Mouse (Mus musculus) midbrain, postnatal 0 days (tissue): ENCODE measurements around the gene Fcgr1. TPM values are rescaled to one million over a fixed set of nuclear protein-coding genes. Genes with fewer than 3 reads are reported as not detected.
"Not testable (repeated sequence)": the region's sequence is repeated elsewhere in the genome, so short reads cannot be mapped to it uniquely, and the experiment has no call there.

Source experiments
- ATAC-seq: fragments of 200-750 bp; cut with Nextera tagmentation; 2 replicates; pipeline ENCODE4 v1.8.0; 2017; ENCODE audit warnings: moderate number of reproducible peaks, mild to moderate bottlenecking, moderate TSS enrichment, moderate library complexity; ENCODE audit not compliant: low FRiP score
- DNase-seq: peaks from one replicate; pipeline ENCODE4 v3.0.0-alpha.2; 2015; ENCODE audit warnings: low spot score
- H3K27ac ChIP-seq: fragments of 300-500 bp; sonication (generic); 2 replicates; pipeline ENCODE4 v1.5.1; 2014; ENCODE audit warnings: low read depth, mild to moderate bottlenecking, low read length, mixed read lengths
- H3K27me3 ChIP-seq: fragments of 300-500 bp; sonication (generic); 2 replicates; pipeline ENCODE4 v1.6.1; 2014; ENCODE audit warnings: low read length, control low read depth, mixed read lengths; ENCODE audit not compliant: insufficient read depth
- H3K36me3 ChIP-seq: fragments of 300-500 bp; sonication (generic); 2 replicates; pipeline ENCODE4 v1.6.1; 2014; ENCODE audit warnings: low read length, control low read depth, mixed read lengths; ENCODE audit not compliant: insufficient read depth
- H3K4me1 ChIP-seq: fragments of 300-500 bp; sonication (generic); 2 replicates; pipeline ENCODE4 v1.6.1; 2014; ENCODE audit warnings: mild to moderate bottlenecking, control low read depth, antibody characterized with exemption, low read length, mixed read lengths; ENCODE audit not compliant: insufficient read depth
- H3K4me2 ChIP-seq: fragments of 300-500 bp; sonication (generic); 2 replicates; pipeline ENCODE4 v1.6.1; 2014; ENCODE audit warnings: low read depth, mild to moderate bottlenecking, low read length, mixed read lengths; ENCODE audit not compliant: poor library complexity, severe bottlenecking
- H3K4me3 ChIP-seq: fragments of 300-500 bp; sonication (generic); 2 replicates; pipeline ENCODE4 v1.5.1; 2014; ENCODE audit warnings: low read depth, mild to moderate bottlenecking, low read length, moderate library complexity
- H3K9ac ChIP-seq: fragments of 300-500 bp; sonication (generic); replicated peaks from 2 replicates; pipeline ENCODE4 v1.6.1; 2014; ENCODE audit warnings: mild to moderate bottlenecking, low read length, moderate library complexity, mixed read lengths; ENCODE audit not compliant: poor library complexity, severe bottlenecking
- H3K9me3 ChIP-seq: fragments of 300-500 bp; sonication (generic); 2 replicates; pipeline ENCODE4 v1.6.1; 2016; ENCODE audit warnings: low read length, control low read depth
- CTCF ChIP-seq: IDR thresholded peaks from 2 replicates; pipeline ENCODE4 v1.5.1; 2016; ENCODE audit warnings: antibody characterized with exemption, mild to moderate bottlenecking
- WGBS: fragments of 180-500 bp; shearing (Covaris S2); extraction: QIAGEN DNeasy Blood & Tissue Kit; methylation state at CpG from one replicate; pipeline ENCODE4 v1.1.7; 2014; 5-methylcytosine and 5-hydroxymethylcytosine counted together
- polyA plus RNA-seq: library from polyadenylated mRNA; unstranded; fragments of >200 nt; fragmentation: Nextera tagmentation; extraction: Ambion mirVana; gene quantifications from 2 replicates; pipeline ENCODE4 v1.2.1, GENCODE M21; 2015
- total RNA-seq: library from RNA; depleted of rRNA; stranded (reverse); fragments of >200 nt; gene quantifications from 2 replicates; pipeline ENCODE4 v1.2.3, GENCODE M21; 2014

Fcgr1 gene
- total and polyA plus RNA-seq, 2 experiments from 2014 or later: 0.60 to 1.5 TPM

DNA sequence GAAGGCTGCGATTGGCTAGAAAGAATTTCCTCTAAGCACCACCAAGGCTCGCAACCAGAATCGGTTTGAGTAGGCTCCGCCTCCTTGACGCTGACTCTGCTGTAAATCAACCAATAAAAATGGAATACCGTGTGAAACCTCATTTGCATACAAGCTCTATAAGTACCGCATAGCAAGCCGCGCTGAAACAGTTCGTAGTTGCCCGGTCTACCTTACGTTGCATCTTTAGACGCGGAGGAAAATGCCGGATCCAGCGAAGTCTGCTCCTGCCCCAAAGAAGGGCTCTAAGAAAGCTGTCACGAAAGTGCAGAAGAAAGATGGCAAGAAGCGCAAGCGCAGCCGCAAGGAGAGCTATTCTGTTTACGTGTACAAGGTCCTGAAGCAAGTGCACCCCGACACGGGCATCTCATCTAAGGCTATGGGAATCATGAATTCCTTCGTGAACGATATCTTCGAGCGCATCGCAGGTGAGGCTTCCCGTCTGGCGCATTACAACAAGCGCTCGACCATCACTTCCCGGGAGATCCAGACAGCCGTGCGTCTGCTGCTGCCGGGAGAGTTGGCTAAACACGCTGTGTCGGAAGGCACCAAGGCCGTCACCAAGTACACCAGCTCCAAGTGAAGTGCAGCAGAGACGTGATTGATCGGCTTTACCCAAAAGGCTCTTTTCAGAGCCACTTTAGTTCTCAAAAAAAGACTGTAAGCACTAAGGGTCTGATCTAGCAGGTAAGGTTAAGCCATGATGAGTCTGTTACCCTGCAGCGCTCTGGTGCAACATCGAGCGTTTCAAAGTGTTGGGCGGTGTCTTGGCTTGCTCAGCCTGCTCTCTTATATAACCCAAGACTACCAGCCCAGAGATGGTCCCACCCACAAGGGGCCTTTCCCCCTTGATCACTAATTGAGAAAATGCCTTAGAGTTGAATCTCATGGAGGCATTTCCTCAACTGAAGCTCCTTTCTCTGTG lies 24.0 kb downstream of the Fcgr1 start, which contains the start of gene Hist2h2bb:
Gene Hist2h2bb, plus strand, starts transcription at position 242 of the 964 bp plus-strand sequence.
- H3K9me3 ChIP-seq: no peaks in the 10 kb centered on the region
- no peaks in the 10 kb centered on the region for H3K36me3 ChIP-seq
- peak within 1 kb of the TSS; percentile 57 for H3K9ac ChIP-seq
- WGBS: under 1% methylated on average over 45 of the region's 45 CpGs
- H3K27ac ChIP-seq: peak within 1 kb of the TSS; percentile 92
- peak within 1 kb of the TSS; percentile 48 for H3K4me3 ChIP-seq
- no peaks in the 10 kb centered on the region for H3K27me3 ChIP-seq
- no peak for TF ChIP-seq CTCF
- ATAC-seq: peak; percentile 94
- 0 out of 2 replicates have a peak, but pooled peaks cover 5% of the 10 kb centered on the region for H3K4me1 ChIP-seq
- H3K4me2 ChIP-seq: peak within 1 kb of the TSS; percentile 80
- peak; percentile 99 for DNase-seq

- H3K36me3 ChIP-seq, H3K27me3 ChIP-seq, H3K4me1 ChIP-seq, H3K9me3 ChIP-seq, DNase-seq: not testable (repeated sequence)
- Histone ChIP-seq H3K4me3 (peak overlapping the region; percentile 48), H3K27ac (peak overlapping the region; percentile 92), H3K9ac (peak overlapping the region; percentile 48; the same call in 1 of the 2 replicates), H3K4me2 (peak overlapping the region; percentile 80)
- 0% methylated on average over 11 of the region's 44 CpGs for WGBS
- ATAC-seq: peak; percentile 54
Observed at GRCm38 (mm10) chr3:96268776-96269378, 24.9 kb downstream of the Fcgr1 start.

GRCm38 (mm10) chr3:96268051-96268775 lies 25.6 kb downstream of the Fcgr1 start, which contains the start of gene Hist2h3b:
Hist2h3b (plus strand) TSS chr3:96268654.
- Histone ChIP-seq H3K4me1 (peaks cover 5% of the 10 kb centered on the region; the same call in 1 of the 2 replicates), H3K27ac (peak within 1 kb of the TSS; percentile 92), H3K4me2 (peak within 1 kb of the TSS; percentile 80), H3K9me3 (no peaks in the 10 kb centered on the region), H3K36me3 (no peaks in the 10 kb centered on the region), H3K27me3 (no peaks in the 10 kb centered on the region), H3K4me3 (peak within 1 kb of the TSS; percentile 48), H3K9ac (peak within 1 kb of the TSS; percentile 57; the same call in 1 of the 2 replicates)
- TF ChIP-seq CTCF: no peak
- ATAC-seq (peak; percentile 82), DNase-seq (peak; percentile 93)
- WGBS: 20% methylated on average over 30 of the region's 30 CpGs

DNA sequence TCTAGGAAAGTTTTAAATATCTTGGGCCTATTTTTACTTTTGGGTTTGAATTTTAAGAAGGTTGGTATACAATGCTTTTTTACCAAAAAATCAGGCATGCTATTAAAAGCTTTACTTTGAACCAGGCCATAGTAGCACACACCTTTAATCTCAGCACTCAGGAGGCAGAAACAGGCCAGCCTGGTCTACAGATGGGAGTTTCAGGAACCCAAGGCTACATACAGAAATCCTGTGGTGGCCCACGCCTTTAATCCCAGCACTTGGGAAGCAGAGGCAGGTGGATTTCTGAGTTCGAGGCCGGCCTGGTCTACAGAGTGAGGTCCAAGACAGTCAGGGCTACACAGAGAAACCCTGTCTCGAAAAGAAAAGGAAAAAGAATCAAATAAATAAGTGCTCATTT lies 26.2 kb downstream of the Fcgr1 start:
- Histone ChIP-seq H3K9ac (no peak overlapping the region), H3K27ac (no peak overlapping the region; the same call in 1 of the 2 replicates), H3K4me1 (peaks cover 5% of the 10 kb centered on the region), H3K4me3 (no peak overlapping the region), H3K27me3 (no peaks in the 10 kb centered on the region), H3K4me2 (peak overlapping the region; percentile 48), H3K36me3 (no peaks in the 10 kb centered on the region), H3K9me3 (no peaks in the 10 kb centered on the region)
- no peak for DNase-seq
- no peak for TF ChIP-seq CTCF
- no peak for ATAC-seq
- 78% methylated on average over 4 of the region's 4 CpGs for WGBS

DNA sequence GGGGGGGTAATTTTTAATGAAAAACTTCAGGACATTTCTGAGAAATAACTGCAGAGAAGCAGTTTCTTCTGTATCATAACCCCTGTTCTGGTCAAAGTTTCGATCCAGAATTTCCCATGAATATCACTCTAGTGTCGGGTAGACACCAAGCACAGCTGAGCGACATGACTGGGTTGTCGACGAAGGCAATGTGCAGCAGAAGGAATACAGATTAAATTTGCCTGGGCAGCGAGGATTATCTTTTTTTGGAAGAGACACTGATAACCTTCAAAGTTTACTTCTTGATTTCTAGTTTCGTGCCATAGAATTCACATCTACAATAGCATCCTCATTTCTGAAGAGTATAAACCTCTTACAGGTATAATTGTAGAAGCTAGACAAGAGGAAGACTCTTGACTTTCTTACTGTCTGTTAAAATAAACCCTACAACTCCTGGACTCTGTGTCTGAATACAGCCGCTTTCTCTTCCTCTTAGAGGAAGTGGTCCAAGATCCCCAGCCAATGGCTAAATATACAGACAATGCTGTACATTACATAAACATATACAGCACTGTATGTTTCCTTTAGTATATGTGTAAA lies 27.5 kb downstream of the Fcgr1 start:
- H3K4me1 ChIP-seq: peaks cover 5% of the 10 kb centered on the region
- no peak overlapping the region for H3K9ac ChIP-seq
- H3K9me3 ChIP-seq: no peaks in the 10 kb centered on the region
- WGBS: 90% methylated on average over 8 of the region's 8 CpGs
- H3K4me2 ChIP-seq: no peak overlapping the region
- H3K4me3 ChIP-seq: no peak overlapping the region
- no peaks in the 10 kb centered on the region for H3K27me3 ChIP-seq
- H3K27ac ChIP-seq: no peak overlapping the region
- ATAC-seq: no peak
- no peaks in the 10 kb centered on the region for H3K36me3 ChIP-seq
- no peak for TF ChIP-seq CTCF
- DNase-seq: no peak
